Mouse (Mus musculus): ENCODE results near the gene Hoxd4.

Gene Hoxd4

GRCm38 (mm10) chr2:74761941-74762340 is 50.2 kb downstream of the Hoxd4 start:
- no peak for ATAC-seq (ENCODE audit: insufficient number of reproducible peaks, low FRiP score, low TSS enrichment)

- ATAC-seq (ENCODE audit: insufficient number of reproducible peaks, low FRiP score, low TSS enrichment) = no peak
Observed at GRCm38 (mm10) chr2:74762522-74763244, 51.0 kb downstream of the Hoxd4 start, which contains the start of gene Hoxd1. TSS of gene Hoxd1 (plus strand) at chr2:74762980.

DNA sequence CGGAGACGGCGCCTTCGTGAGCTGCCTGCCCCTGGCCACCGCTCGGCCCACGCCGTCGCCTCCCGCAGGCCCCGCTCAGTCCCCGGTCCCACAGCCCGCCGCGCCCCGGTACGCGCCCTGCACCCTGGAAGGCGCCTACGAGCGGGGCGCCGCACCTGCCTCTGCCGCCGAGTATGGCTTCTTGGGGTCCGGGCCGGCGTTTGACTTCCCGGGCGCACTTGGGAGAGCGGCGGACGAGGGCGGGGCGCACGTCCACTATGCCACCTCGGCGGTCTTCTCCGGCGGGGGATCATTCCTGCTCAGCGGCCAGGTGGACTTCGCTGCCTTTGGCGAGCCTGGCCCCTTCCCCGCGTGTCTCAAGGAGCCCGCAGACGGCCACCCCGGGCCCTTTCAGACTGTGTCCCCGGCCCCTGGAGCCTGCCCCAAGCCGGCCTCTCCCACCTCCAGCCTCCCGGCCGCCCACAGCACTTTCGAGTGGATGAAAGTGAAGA is 51.6 kb downstream of the Hoxd4 start:
- no peak for ATAC-seq (ENCODE audit: insufficient number of reproducible peaks, low FRiP score, low TSS enrichment)

DNA sequence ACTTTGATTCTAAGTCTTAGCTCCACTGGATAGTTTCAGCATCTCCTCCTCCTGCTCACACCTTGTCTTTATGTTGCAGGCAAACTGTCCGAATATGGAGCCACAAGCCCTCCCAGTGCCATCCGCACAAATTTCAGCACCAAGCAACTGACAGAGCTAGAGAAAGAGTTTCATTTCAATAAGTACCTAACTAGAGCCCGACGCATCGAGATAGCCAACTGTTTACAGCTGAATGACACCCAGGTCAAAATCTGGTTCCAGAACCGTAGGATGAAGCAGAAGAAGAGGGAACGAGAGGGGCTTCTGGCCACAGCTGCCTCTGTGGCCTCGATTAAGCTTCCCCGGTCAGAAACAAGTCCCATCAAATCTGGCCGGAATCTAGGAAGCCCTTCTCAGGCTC is 52.2 kb downstream of the Hoxd4 start:
- no peak for ATAC-seq (ENCODE audit: insufficient number of reproducible peaks, low FRiP score, low TSS enrichment)

GRCm38 (mm10) chr2:74774359-74774758 is 62.6 kb downstream of the Hoxd4 start:
- ATAC-seq (ENCODE audit: insufficient number of reproducible peaks, low FRiP score, low TSS enrichment) = no peak

GRCm38 (mm10) chr2:74777536-74778275 is 66.0 kb downstream of the Hoxd4 start:
- no peak for ATAC-seq (ENCODE audit: insufficient number of reproducible peaks, low FRiP score, low TSS enrichment)
